Mouse (Mus musculus) limb, embryonic 11.5 days (tissue): Measurements from ENCODE around the gene Ercc8. TPM values are rescaled to one million over a fixed set of nuclear protein-coding genes. Genes with fewer than 3 reads are reported as not detected.

Experiments used
- ATAC-seq: fragments of 200-750 bp; cut with Nextera tagmentation; 2 replicates; pipeline ENCODE4 v1.8.0; 2017; ENCODE audit warnings: low read depth; ENCODE audit not compliant: insufficient number of reproducible peaks, low FRiP score, low TSS enrichment
- DNase-seq: peaks from one replicate; pipeline ENCODE4 v3.0.0-alpha.2; 2015; ENCODE audit warnings: low spot score
- H3K27ac ChIP-seq: fragments of 300-500 bp; sonication (generic); replicated peaks from 2 replicates; pipeline ENCODE4 v1.5.1; 2014; ENCODE audit warnings: low read depth, mild to moderate bottlenecking, low read length
- H3K27me3 ChIP-seq: fragments of 300-500 bp; sonication (generic); 2 replicates; pipeline ENCODE4 v1.6.1; 2014; ENCODE audit warnings: mild to moderate bottlenecking, low read length, mixed read lengths; ENCODE audit not compliant: control insufficient read depth, insufficient read depth
- H3K36me3 ChIP-seq: fragments of 300-500 bp; sonication (generic); 2 replicates; pipeline ENCODE4 v1.6.1; 2014; ENCODE audit warnings: mild to moderate bottlenecking, low read length, moderate library complexity, mixed read lengths; ENCODE audit not compliant: control insufficient read depth, insufficient read depth
- H3K4me1 ChIP-seq: fragments of 300-500 bp; sonication (generic); 2 replicates; pipeline ENCODE4 v1.6.1; 2014; ENCODE audit warnings: low read length, mixed read lengths; ENCODE audit not compliant: control insufficient read depth, insufficient read depth
- H3K4me2 ChIP-seq: fragments of 300-500 bp; sonication (generic); 2 replicates; pipeline ENCODE4 v1.6.1; 2014; ENCODE audit warnings: low read depth, mild to moderate bottlenecking, moderate library complexity; ENCODE audit not compliant: severe bottlenecking
- H3K4me3 ChIP-seq: fragments of 300-500 bp; sonication (generic); 2 replicates; pipeline ENCODE4 v1.5.1; 2014; ENCODE audit warnings: low read depth, low read length
- H3K9ac ChIP-seq: fragments of 300-500 bp; sonication (generic); 2 replicates; pipeline ENCODE4 v1.6.1; 2014; ENCODE audit warnings: mild to moderate bottlenecking, low read length
- H3K9me3 ChIP-seq: fragments of 300-500 bp; sonication (generic); 2 replicates; pipeline ENCODE4 v1.6.1; 2016; ENCODE audit warnings: low read length; ENCODE audit not compliant: control insufficient read depth
- WGBS: fragments of 180-500 bp; shearing (Covaris S2); extraction: QIAGEN DNeasy Blood & Tissue Kit; methylation state at CpG from one replicate; pipeline ENCODE4 v1.1.7; 2014; 5-methylcytosine and 5-hydroxymethylcytosine counted together
- polyA plus RNA-seq: library from polyadenylated mRNA; unstranded; fragments of >200 nt; fragmentation: Nextera tagmentation; extraction: Ambion mirVana; gene quantifications from 2 replicates; pipeline ENCODE4 v1.2.1, GENCODE M21; 2014

The Ercc8 gene
- polyA plus RNA-seq, 1 experiment from 2014 or later, result 26.6 TPM

DNA sequence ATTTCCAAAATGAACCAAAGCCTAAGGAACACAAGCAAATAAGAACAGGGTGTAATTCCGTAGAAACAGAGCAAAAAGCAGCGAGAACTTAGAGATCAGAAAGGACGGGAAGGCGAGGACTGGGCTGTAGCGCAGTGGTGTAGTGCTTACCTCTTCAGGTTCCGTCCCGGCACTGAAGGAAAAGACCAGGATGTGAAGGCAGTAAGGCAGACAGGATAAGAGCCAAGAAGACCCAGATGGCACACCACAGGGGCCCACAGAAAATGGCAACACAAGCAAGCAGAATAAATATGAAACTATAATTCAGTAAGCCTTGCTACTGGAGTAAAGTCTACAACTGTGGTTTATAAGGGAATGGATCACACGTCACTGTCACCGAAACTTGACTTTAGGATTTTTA lies 5.4 kb downstream of the Ercc8 start:
- no peaks in the 10 kb centered on the region for H3K36me3 ChIP-seq
- DNase-seq, result no peak
- H3K4me2 ChIP-seq, result no peak overlapping the region

GRCm38 (mm10) chr13:108164621-108165020 lies 6.1 kb downstream of the Ercc8 start:
- Histone ChIP-seq H3K4me3 (no peak overlapping the region), H3K4me1 (peaks cover 2% of the 10 kb centered on the region; the same call in 1 of the 2 replicates), H3K27me3 (no peaks in the 10 kb centered on the region), H3K9me3 (no peaks in the 10 kb centered on the region), H3K36me3 (no peaks in the 10 kb centered on the region), H3K27ac (no peak overlapping the region), H3K9ac (no peak overlapping the region), H3K4me2 (no peak overlapping the region)
- 87% methylated on average over 3 of the region's 3 CpGs for WGBS
- DNase-seq, result no peak
- no peak for ATAC-seq

More for the DNA sequence above, 5.4 kb downstream of the Ercc8 start:
- no peak overlapping the region for H3K9ac ChIP-seq
- no peak overlapping the region for H3K27ac ChIP-seq
- no peak for ATAC-seq
- peaks cover 4% of the 10 kb centered on the region; the same call in 1 of the 2 replicates for H3K4me1 ChIP-seq
- 95% methylated on average over 9 of the region's 9 CpGs for WGBS
- no peak overlapping the region for H3K4me3 ChIP-seq
- H3K9me3 ChIP-seq, result no peaks in the 10 kb centered on the region
- no peaks in the 10 kb centered on the region for H3K27me3 ChIP-seq

DNA sequence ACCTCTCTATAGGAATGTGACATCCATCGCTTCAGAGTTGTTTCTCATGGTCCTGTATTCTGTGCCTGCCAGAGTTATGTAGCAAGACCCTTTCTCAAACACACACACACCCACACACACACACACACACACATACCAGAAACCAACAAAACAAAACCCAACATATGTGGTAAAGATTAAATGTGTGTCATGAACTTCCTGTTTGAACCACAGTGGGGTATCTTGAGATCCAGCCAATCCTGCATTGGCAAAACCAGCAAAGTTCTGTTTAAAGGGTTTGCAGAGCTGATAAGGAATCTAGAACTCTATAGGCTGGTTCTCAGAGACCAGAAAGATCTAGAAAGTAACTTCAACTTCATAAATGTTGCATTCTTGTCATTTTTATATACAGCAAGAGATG lies 11.5 kb downstream of the Ercc8 start:
- no peak for ATAC-seq
- DNase-seq, result no peak
- H3K4me2 ChIP-seq, result no peak overlapping the region
- no peak overlapping the region for H3K4me3 ChIP-seq
- H3K9me3 ChIP-seq, result no peaks in the 10 kb centered on the region
- 0 out of 2 replicates have a peak, but pooled peaks cover 2% of the 10 kb centered on the region for H3K36me3 ChIP-seq
- H3K9ac ChIP-seq, result no peak overlapping the region
- 90% methylated on average over 1 of the region's 1 CpGs for WGBS
- no peaks in the 10 kb centered on the region for H3K27me3 ChIP-seq
- no peaks in the 10 kb centered on the region for H3K4me1 ChIP-seq
- H3K27ac ChIP-seq, result no peak overlapping the region

DNA sequence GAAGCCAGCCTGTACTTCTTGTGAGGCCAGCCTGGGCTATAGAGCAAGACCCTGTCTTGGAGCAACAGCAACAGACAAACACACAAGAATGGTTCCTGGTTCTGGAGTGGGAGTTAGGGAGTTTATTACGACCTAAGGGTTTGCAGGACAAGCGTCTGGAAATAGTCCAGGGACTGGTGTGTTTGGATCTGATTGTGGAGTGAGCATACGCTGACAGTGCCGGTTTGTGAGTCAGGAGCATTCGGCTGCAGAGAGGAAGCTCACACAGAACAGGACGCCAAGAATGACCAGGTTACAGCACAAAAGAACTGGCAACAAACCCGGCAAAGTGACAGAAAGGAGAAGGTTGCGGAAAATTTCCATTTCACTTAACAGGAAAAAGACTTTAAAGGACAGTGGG lies 12.0 kb downstream of the Ercc8 start:
- H3K4me2 ChIP-seq, result no peak overlapping the region
- no peak overlapping the region for H3K4me3 ChIP-seq
- ATAC-seq, result no peak
- H3K27ac ChIP-seq, result no peak overlapping the region
- 87% methylated on average over 8 of the region's 8 CpGs for WGBS
- 0 out of 2 replicates have a peak, but pooled peaks cover 2% of the 10 kb centered on the region for H3K36me3 ChIP-seq
- no peaks in the 10 kb centered on the region for H3K4me1 ChIP-seq
- H3K27me3 ChIP-seq, result no peaks in the 10 kb centered on the region
- H3K9me3 ChIP-seq, result no peaks in the 10 kb centered on the region
- H3K9ac ChIP-seq, result no peak overlapping the region
- no peak for DNase-seq

DNA sequence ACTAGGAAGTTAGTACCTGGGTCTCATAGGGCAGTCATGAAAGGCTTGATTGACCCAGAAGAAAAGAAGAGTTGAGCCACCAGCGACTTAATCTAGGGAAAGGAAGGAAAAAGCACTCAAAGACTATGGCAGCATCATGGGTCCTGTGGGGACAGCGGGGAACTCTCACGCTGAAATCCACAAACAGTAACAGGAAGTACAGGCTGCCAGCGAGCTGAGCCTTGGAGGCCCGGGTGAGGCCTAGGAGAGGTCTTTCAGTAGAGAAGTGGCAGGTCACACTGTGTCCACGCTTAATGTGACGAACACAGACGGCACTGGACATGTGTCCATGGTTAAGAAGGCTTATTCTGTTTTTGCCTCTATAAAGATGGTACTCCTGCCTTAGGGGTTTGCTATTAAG lies 21.1 kb downstream of the Ercc8 start:
- H3K9ac ChIP-seq, result no peak overlapping the region
- no peaks in the 10 kb centered on the region for H3K9me3 ChIP-seq
- ATAC-seq, result no peak
- peaks cover 6% of the 10 kb centered on the region; the same call in 1 of the 2 replicates for H3K36me3 ChIP-seq
- H3K27ac ChIP-seq, result no peak overlapping the region
- no peak overlapping the region for H3K4me2 ChIP-seq
- no peaks in the 10 kb centered on the region for H3K4me1 ChIP-seq
- H3K4me3 ChIP-seq, result no peak overlapping the region
- H3K27me3 ChIP-seq, result no peaks in the 10 kb centered on the region
- 91% methylated on average over 8 of the region's 8 CpGs for WGBS
- DNase-seq, result no peak

- Histone ChIP-seq H3K9ac (no peak overlapping the region), H3K4me2 (no peak overlapping the region), H3K27ac (no peak overlapping the region), H3K27me3 (no peaks in the 10 kb centered on the region), H3K4me1 (no peaks in the 10 kb centered on the region), H3K36me3 (peaks cover 4% of the 10 kb centered on the region; the same call in 1 of the 2 replicates), H3K4me3 (no peak overlapping the region), H3K9me3 (no peaks in the 10 kb centered on the region)
- WGBS, result 84% methylated on average over 5 of the region's 5 CpGs
- ATAC-seq (no peak), DNase-seq (no peak)
These were observed 22.3 kb downstream of the Ercc8 start for GRCm38 (mm10) chr13:108180821-108181220.

DNA sequence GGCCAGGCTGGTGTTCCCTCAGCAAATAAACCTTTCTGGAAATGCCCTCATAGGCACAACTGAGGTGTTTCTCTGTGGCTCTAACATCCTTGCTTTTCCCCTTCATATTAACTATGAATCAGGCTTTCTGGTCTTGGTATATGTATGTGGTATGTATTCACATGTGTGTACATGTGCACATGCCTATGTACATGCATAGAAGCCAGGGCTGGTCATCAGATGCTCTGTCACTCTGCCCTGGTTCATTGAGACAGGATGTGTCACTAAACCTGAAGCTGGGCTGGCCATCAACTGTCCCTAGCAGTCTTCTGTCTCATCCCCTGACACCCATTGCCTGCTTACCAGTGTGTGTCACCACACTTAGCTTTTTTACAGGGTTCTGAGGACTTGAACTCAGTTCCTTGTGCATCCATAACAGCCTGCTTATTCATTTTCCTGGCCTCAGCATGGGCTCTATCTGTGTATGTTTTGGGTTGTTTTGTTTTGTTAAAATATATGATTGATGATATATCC lies 26.3 kb downstream of the Ercc8 start:
- Histone ChIP-seq H3K36me3 (peaks cover 3% of the 10 kb centered on the region), H3K27me3 (no peaks in the 10 kb centered on the region)

GRCm38 (mm10) chr13:108185530-108185929 lies 27.0 kb downstream of the Ercc8 start:
- H3K9me3 ChIP-seq, result no peaks in the 10 kb centered on the region
- no peaks in the 10 kb centered on the region for H3K4me1 ChIP-seq
- WGBS, result 91% methylated on average over 3 of the region's 3 CpGs
- no peaks in the 10 kb centered on the region for H3K27me3 ChIP-seq
- DNase-seq, result no peak
- no peak overlapping the region for H3K4me3 ChIP-seq
- no peak overlapping the region for H3K9ac ChIP-seq
- no peak overlapping the region for H3K4me2 ChIP-seq
- H3K36me3 ChIP-seq, result peaks cover 3% of the 10 kb centered on the region
- H3K27ac ChIP-seq, result no peak overlapping the region
- no peak for ATAC-seq

More for the DNA sequence above, 26.3 kb downstream of the Ercc8 start:
- Histone ChIP-seq H3K4me3 (no peak overlapping the region), H3K9me3 (no peaks in the 10 kb centered on the region), H3K4me1 (no peaks in the 10 kb centered on the region), H3K9ac (no peak overlapping the region), H3K4me2 (no peak overlapping the region), H3K27ac (no peak overlapping the region)
- DNase-seq (no peak), ATAC-seq (no peak)

- WGBS, result 93% methylated on average over 4 of the region's 4 CpGs
These were observed 29.5 kb downstream of the Ercc8 start for GRCm38 (mm10) chr13:108187994-108188393.

More at GRCm38 (mm10) chr13:108187994-108188393, 29.5 kb downstream of the Ercc8 start:
- no peaks in the 10 kb centered on the region for H3K4me1 ChIP-seq
- H3K27ac ChIP-seq, result no peak overlapping the region
- DNase-seq, result no peak
- H3K9ac ChIP-seq, result no peak overlapping the region
- no peak for ATAC-seq
- no peaks in the 10 kb centered on the region for H3K27me3 ChIP-seq
- H3K4me2 ChIP-seq, result no peak overlapping the region
- H3K36me3 ChIP-seq, result peaks cover 3% of the 10 kb centered on the region
- no peaks in the 10 kb centered on the region for H3K9me3 ChIP-seq
- H3K4me3 ChIP-seq, result no peak overlapping the region
